Mouse (Mus musculus): Measurements from ENCODE around the gene Gm11634.

DNA sequence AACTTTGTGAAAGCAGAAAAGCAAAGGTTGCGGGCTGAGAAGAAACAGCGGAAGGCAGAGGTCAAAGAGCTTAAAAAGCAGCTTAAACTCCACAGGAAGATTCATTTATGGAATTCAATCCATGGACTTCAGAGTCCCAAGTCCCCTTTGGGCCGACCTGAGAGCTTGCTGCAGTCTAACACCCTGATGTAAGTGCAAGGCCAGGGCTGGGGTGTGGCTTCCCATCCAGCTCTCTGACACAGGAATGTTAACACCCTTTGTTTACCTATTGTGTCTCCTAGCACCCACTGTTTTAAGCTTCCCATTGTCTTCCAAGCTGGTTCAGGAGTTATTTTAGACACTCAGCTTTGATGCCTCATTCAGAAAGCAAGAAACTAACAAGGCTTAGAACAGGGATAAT is 30.6 kb downstream of the Gm11634 start:
- TF ChIP-seq ZC3H11A (IDR thresholded peaks at IDR 0.05; ENCODE audit: low read depth, low read length) = no peak
- no peak for TF ChIP-seq JUND (IDR thresholded peaks at IDR 0.05; ENCODE audit: low read depth, low read length)
- TF ChIP-seq EP300 (IDR thresholded peaks at IDR 0.05; ENCODE audit: low read depth in 1 of 2, low read length in 2 of 2) = no peak
- TF ChIP-seq SMC3 (IDR thresholded peaks at IDR 0.05; ENCODE audit: low read depth, low read length) = no peak
- no peak for TF ChIP-seq CTCF (IDR thresholded peaks at IDR 0.05 in 2 of 3, conservative IDR thresholded peaks at IDR 0.05 in 1 of 3; ENCODE audit: control insufficient read depth in 1 of 3, insufficient read depth in 1 of 3, low read depth in 2 of 3, low read length in 3 of 3, poor library complexity in 1 of 3, severe bottlenecking in 1 of 3)
- no peak for TF ChIP-seq ETS1 (IDR thresholded peaks at IDR 0.05; ENCODE audit: low read depth, low read length)
- no peak for TF ChIP-seq GATA1 (IDR thresholded peaks at IDR 0.05; ENCODE audit: low read depth, low read length)
- no peak for TF ChIP-seq MAX (IDR thresholded peaks at IDR 0.05; ENCODE audit: low read length)
- no peak for TF ChIP-seq USF1 (IDR thresholded peaks at IDR 0.05; ENCODE audit: low read depth, low read length)
- no peak for TF ChIP-seq TBP (IDR thresholded peaks at IDR 0.05; ENCODE audit: low read depth, low read length)
- TF ChIP-seq KAT2A (conservative IDR thresholded peaks at IDR 0.05; ENCODE audit: low read depth, low read length) = no peak
- TF ChIP-seq POLR2A (IDR thresholded peaks at IDR 0.05; ENCODE audit: control insufficient read depth in 1 of 2, insufficient read depth in 1 of 2, low read depth in 1 of 2, low read length in 2 of 2, poor library complexity in 1 of 2) = no peak
- no peak for TF ChIP-seq ZNF384 (IDR thresholded peaks at IDR 0.05; ENCODE audit: low read depth, low read length)

Measured in MEL (cell line).